Mouse (Mus musculus) ES-Bruce4 (cell line): ENCODE results near the gene Kitl.

ENCODE experiments used
- CTCF ChIP-seq: IDR thresholded peaks from one replicate; pipeline ENCODE4 v1.8.1; 2011; ENCODE audit warnings: low read depth, low read length
- EP300 ChIP-seq: IDR thresholded peaks from 2 replicates; pipeline ENCODE4 v1.6.1; 2011; ENCODE audit warnings: low read depth, low read length; ENCODE audit not compliant: insufficient read depth
- POLR2A ChIP-seq: IDR thresholded peaks from one replicate; pipeline ENCODE4 v1.8.1; 2011; ENCODE audit warnings: low read length; ENCODE audit not compliant: insufficient read depth

- TF ChIP-seq CTCF: no peak
- no peak for TF ChIP-seq EP300
- no peak for TF ChIP-seq POLR2A
Measured at GRCm38 (mm10) chr10:100148123-100148522, 132.7 kb downstream of the Kitl start.
